Mouse (Mus musculus) layer of hippocampus, adult 18-20 months (tissue): Measurements from ENCODE around the gene Gm21173. TPM values are rescaled to one million over a fixed set of nuclear protein-coding genes. Genes with fewer than 3 reads are reported as not detected.
"Not testable (repeated sequence)": the region's sequence is repeated elsewhere in the genome, so short reads cannot be mapped to it uniquely, and the experiment has no call there.

Experiments used
- DNase-seq, 2 experiments: peaks; one replicate each; pipeline ENCODE4 v3.0.0; 2022; ENCODE audit warnings: low spot score in 2 of 2
- long read RNA-seq: library from polyadenylated mRNA; stranded (forward); transcript quantifications from one replicate; pipeline ENCODE4 v2.0.0, GENCODE M21; 2021
- total RNA-seq, 2 experiments: library from RNA; stranded (reverse); gene quantifications; 2 replicates each; pipeline ENCODE4 v1.2.3; 2021

Gene Gm21173
- total RNA-seq, result not detected
- long read RNA-seq, result 0 reads

DNA sequence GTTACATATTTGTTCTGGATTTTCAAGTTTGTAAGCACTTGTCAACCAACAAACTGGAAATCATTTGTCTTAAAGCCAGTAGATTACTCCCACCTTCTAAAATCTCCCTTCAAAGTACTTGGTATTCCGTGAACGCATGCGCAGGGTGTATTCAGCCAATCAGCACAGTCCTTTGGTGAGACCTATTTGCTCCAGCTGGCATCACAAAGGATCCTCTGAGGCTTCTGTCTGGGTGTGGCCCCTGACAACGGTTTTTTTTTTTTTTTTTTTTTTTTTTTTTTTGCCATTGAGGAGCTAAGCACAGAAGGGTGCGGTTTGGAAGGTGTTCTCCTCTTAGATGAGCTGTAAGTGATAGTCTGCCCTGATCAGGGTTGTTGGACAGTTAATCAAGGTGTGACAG, at the start of gene Gm21173:
Gene Gm21173, plus strand, starts transcription at position 301 of the 400 bp plus-strand sequence.
- DNase-seq, result not testable (repeated sequence)
